Mouse (Mus musculus) heart, embryonic 12.5 days (tissue): ENCODE results near the gene Larp1b. TPM values are rescaled to one million over a fixed set of nuclear protein-coding genes. Genes with fewer than 3 reads are reported as not detected.

Source experiments
- ATAC-seq: fragments of 200-750 bp; cut with Nextera tagmentation; 2 replicates; pipeline ENCODE4 v1.8.0; 2017; ENCODE audit warnings: moderate TSS enrichment, moderate library complexity; ENCODE audit not compliant: insufficient number of reproducible peaks, low FRiP score
- H3K27ac ChIP-seq: fragments of 300-500 bp; sonication (generic); 2 replicates; pipeline ENCODE4 v1.5.1; 2016; ENCODE audit warnings: mild to moderate bottlenecking, moderate library complexity; ENCODE audit not compliant: poor library complexity, severe bottlenecking
- H3K27me3 ChIP-seq: fragments of 300-500 bp; sonication (generic); replicated peaks from 2 replicates; pipeline ENCODE4 v1.6.1; 2016; ENCODE audit warnings: mild to moderate bottlenecking, moderate library complexity
- H3K36me3 ChIP-seq: fragments of 300-500 bp; sonication (generic); 2 replicates; pipeline ENCODE4 v1.6.1; 2016; ENCODE audit warnings: mild to moderate bottlenecking, moderate library complexity
- H3K4me1 ChIP-seq: fragments of 300-500 bp; sonication (generic); replicated peaks from 2 replicates; pipeline ENCODE4 v1.6.1; 2016; ENCODE audit warnings: mild to moderate bottlenecking
- H3K4me2 ChIP-seq: fragments of 300-500 bp; sonication (generic); 2 replicates; pipeline ENCODE4 v1.6.1; 2016; ENCODE audit warnings: mild to moderate bottlenecking, moderate library complexity
- H3K4me3 ChIP-seq: fragments of 300-500 bp; sonication (generic); 2 replicates; pipeline ENCODE4 v1.5.1; 2016; ENCODE audit warnings: mild to moderate bottlenecking
- H3K9ac ChIP-seq: fragments of 300-500 bp; sonication (generic); 2 replicates; pipeline ENCODE4 v1.6.1; 2016; ENCODE audit warnings: mild to moderate bottlenecking, moderate library complexity
- H3K9me3 ChIP-seq: fragments of 300-500 bp; sonication (generic); replicated peaks from 2 replicates; pipeline ENCODE4 v1.6.1; 2016; ENCODE audit warnings: mild to moderate bottlenecking, moderate library complexity
- whole genome bisulfite sequencing: fragments of 180-500 bp; shearing (Covaris S2); methylation state at CpG from one replicate; pipeline ENCODE4 v1.1.7; 2016; 5-methylcytosine and 5-hydroxymethylcytosine counted together
- polyA plus RNA-seq: library from polyadenylated mRNA; unstranded; fragments of >200 nt; fragmentation: Nextera tagmentation; extraction: Ambion mirVana; gene quantifications from 2 replicates; pipeline ENCODE4 v1.2.1, GENCODE M21; 2016

The Larp1b gene
- polyA plus RNA-seq, 1 experiment from 2014 or later: 10.6 TPM

GRCm38 (mm10) chr3:41021980-41022379 is 72.4 kb downstream of the Larp1b start:
- H3K4me1 ChIP-seq: no peaks in the 10 kb centered on the region
- no peaks in the 10 kb centered on the region for H3K36me3 ChIP-seq
- WGBS: 67% methylated on average over 6 of the region's 6 CpGs
- H3K9ac ChIP-seq: no peak overlapping the region
- ATAC-seq: no peak
- no peaks in the 10 kb centered on the region for H3K27me3 ChIP-seq
- H3K9me3 ChIP-seq: no peaks in the 10 kb centered on the region
- no peak overlapping the region for H3K27ac ChIP-seq
- H3K4me3 ChIP-seq: no peak overlapping the region
- no peak overlapping the region for H3K4me2 ChIP-seq

GRCm38 (mm10) chr3:41030705-41031104 is 81.1 kb downstream of the Larp1b start:
- 82% methylated on average over 1 of the region's 1 CpGs for WGBS

DNA sequence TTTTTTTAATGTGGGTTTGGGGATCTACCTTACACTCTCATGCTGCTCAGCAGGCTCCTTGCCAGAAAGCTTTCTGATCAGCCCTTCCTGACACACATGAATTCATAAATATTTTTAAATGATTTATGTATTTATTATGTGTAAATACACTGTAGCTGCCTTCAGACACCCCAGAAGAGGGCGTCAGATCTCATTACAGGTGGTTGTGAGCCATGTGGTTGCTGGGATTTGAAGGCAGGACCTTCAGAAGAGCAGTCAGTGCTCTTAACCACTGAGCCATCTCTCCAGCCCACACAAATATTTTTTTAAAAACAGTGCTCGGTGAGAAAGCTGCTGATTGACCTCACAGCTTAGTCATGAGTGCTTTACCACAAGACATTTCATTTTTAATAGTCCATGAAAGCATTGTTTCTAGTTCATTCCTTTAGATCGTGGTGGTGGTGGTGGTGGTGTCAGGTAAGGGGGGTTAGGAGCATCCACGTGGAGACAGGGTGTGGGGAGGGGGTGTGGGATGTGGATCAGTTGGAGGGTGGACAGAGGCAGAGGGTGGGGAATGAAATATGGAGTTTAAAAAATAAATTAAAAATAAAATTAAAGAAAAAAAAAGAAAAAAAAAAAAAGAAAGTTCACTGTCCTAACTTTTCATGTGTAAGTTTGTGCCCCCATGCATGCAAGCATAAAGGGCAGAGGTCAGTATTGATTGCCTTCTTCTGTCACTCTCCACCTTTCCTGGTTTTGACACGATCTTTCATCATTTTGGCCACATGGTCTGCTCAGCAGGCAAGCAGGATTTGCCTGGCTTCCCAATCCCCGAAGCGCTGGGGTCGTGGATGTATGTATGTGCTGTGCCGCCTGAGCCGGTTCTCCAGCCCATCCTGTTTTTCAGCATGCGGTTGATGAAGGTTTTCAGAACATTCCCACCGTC is 81.9 kb downstream of the Larp1b start:
- H3K4me3 ChIP-seq: no peak overlapping the region
- no peaks in the 10 kb centered on the region for H3K4me1 ChIP-seq
- H3K9ac ChIP-seq: no peak overlapping the region
- H3K4me2 ChIP-seq: no peak overlapping the region
- no peaks in the 10 kb centered on the region for H3K36me3 ChIP-seq
- H3K27ac ChIP-seq: no peak overlapping the region
- no peaks in the 10 kb centered on the region for H3K9me3 ChIP-seq
- no peaks in the 10 kb centered on the region for H3K27me3 ChIP-seq
- ATAC-seq: no peak
- 81% methylated on average over 12 of the region's 12 CpGs for WGBS

More at GRCm38 (mm10) chr3:41030705-41031104, 81.1 kb downstream of the Larp1b start:
- no peak overlapping the region for H3K9ac ChIP-seq
- H3K27ac ChIP-seq: no peak overlapping the region
- no peak overlapping the region for H3K4me2 ChIP-seq
- H3K9me3 ChIP-seq: no peaks in the 10 kb centered on the region
- H3K36me3 ChIP-seq: no peaks in the 10 kb centered on the region
- H3K27me3 ChIP-seq: no peaks in the 10 kb centered on the region
- no peaks in the 10 kb centered on the region for H3K4me1 ChIP-seq
- no peak overlapping the region for H3K4me3 ChIP-seq
- ATAC-seq: no peak

DNA sequence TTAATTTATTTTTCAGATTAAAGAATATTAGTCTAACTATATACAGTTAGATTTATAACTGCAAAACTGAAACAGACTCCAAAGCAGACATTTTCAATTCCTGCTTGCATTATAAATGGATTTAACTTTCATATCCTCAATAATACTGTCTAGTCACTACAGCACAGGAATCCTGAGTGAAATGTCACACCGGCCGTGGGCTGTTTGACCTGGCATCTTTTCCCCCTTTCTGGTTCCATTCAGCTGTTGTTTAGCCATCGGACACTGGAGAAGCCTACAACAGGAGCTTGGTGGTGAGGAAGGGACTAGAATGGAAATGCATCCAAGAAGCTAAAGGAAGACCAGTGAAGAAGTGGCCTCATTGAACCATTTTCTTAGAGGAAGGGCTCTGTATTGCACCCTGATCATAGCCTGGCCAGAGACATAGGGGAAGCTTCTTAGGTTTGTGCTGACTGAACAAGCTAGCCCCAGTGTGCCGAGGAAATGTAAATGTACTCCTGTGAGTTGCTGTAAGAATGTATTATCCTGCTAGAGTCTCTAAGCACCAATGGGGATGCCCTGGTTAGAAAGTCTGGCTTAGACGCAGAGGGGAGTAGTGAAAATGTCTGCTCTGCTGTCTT is 88.8 kb downstream of the Larp1b start:
- H3K4me2 ChIP-seq: no peak overlapping the region
- H3K4me1 ChIP-seq: peaks cover under 1% of the 10 kb centered on the region; the same call in 1 of the 2 replicates
- no peak overlapping the region for H3K27ac ChIP-seq
- no peak for ATAC-seq
- H3K27me3 ChIP-seq: no peaks in the 10 kb centered on the region
- H3K9ac ChIP-seq: no peak overlapping the region
- H3K4me3 ChIP-seq: no peak overlapping the region
- H3K36me3 ChIP-seq: no peaks in the 10 kb centered on the region
- H3K9me3 ChIP-seq: no peaks in the 10 kb centered on the region
- 73% methylated on average over 5 of the region's 5 CpGs for WGBS

- ATAC-seq: no peak
- Histone ChIP-seq H3K4me3 (no peak overlapping the region), H3K4me1 (peaks cover 13% of the 10 kb centered on the region), H3K27ac (no peak overlapping the region), H3K9ac (no peak overlapping the region), H3K4me2 (no peak overlapping the region), H3K27me3 (no peaks in the 10 kb centered on the region), H3K36me3 (no peaks in the 10 kb centered on the region), H3K9me3 (no peaks in the 10 kb centered on the region)
- 70% methylated on average over 5 of the region's 5 CpGs for WGBS
Observed at GRCm38 (mm10) chr3:41041241-41041640, 91.6 kb downstream of the Larp1b start.

DNA sequence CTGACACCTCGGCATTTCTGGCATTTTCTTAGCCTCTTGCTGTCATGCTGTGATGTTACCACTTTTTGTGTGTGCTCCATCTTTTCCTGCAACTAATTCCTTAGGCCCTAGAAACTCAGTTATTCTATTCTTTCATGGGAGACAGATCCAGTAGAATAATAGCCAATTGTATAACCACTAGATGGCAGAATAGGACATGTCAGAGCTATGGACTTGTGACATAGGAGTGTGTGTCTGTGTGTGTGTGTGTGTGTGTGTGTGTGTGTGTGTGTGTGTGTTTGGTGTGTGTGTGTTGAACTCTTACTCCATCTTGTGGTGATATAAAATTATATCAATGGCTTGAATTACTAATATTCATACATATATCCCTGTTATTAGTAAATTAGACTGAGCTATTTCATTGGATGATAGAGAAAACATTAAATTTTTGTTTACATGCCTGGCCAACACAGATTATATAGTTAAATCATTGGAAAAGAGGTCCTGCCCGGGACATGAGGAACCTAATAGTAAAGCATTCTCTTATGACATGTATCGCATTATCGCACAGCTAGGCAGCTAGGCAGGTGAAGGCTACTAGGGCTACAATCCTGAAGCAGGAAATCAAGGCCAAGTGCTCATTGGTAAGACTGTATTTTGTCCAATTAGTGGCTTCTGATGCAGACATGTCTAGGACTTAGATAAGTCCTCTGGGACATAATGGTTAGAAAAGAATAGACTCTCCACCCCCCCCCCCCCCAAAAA is 92.7 kb downstream of the Larp1b start:
- H3K36me3 ChIP-seq: no peaks in the 10 kb centered on the region
- H3K9ac ChIP-seq: no peak overlapping the region
- whole genome bisulfite sequencing: 77% methylated on average over 4 of the region's 4 CpGs
- no peaks in the 10 kb centered on the region for H3K27me3 ChIP-seq
- H3K27ac ChIP-seq: no peak overlapping the region
- peaks cover 13% of the 10 kb centered on the region for H3K4me1 ChIP-seq
- no peak overlapping the region for H3K4me2 ChIP-seq
- ATAC-seq: no peak
- H3K4me3 ChIP-seq: no peak overlapping the region
- H3K9me3 ChIP-seq: no peaks in the 10 kb centered on the region

GRCm38 (mm10) chr3:41043756-41044354 is 94.2 kb downstream of the Larp1b start:
- no peak overlapping the region for H3K4me3 ChIP-seq
- peaks cover 13% of the 10 kb centered on the region for H3K4me1 ChIP-seq
- no peaks in the 10 kb centered on the region for H3K36me3 ChIP-seq
- no peaks in the 10 kb centered on the region for H3K9me3 ChIP-seq
- 30% methylated on average over 11 of the region's 11 CpGs for WGBS
- no peaks in the 10 kb centered on the region for H3K27me3 ChIP-seq
- no peak overlapping the region for H3K27ac ChIP-seq
- peak overlapping the region; percentile 13; the same call in 1 of the 2 replicates for H3K9ac ChIP-seq
- peak overlapping the region; percentile 15 for H3K4me2 ChIP-seq
- ATAC-seq: peak; percentile 39; the same call in 1 of the 2 replicates

DNA sequence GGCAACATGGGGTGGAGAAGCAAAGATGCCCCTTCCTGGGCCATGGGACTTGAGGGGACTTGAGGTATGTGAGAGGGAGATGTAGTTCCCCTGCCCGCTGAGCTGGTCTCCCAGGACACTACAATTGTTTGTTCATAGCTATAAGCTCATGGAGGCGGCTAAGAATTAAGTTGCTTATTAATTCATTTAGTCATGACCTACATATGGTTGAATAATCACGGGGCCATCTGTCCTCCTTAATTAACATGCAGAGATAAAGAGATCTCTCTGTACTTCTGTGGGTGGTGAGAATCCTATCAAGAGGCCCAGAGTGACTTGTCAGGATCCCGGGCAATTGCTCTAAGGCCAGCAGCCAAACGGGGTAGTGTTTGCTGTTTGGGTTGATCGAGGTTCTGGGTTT is 98.2 kb downstream of the Larp1b start:
- no peaks in the 10 kb centered on the region for H3K9me3 ChIP-seq
- ATAC-seq: no peak
- no peak overlapping the region for H3K27ac ChIP-seq

GRCm38 (mm10) chr3:41053334-41053733 is 103.7 kb downstream of the Larp1b start:
- Histone ChIP-seq H3K4me3 (no peak overlapping the region), H3K27ac (no peak overlapping the region), H3K9me3 (no peaks in the 10 kb centered on the region), H3K36me3 (no peaks in the 10 kb centered on the region), H3K4me1 (0 out of 2 replicates have a peak, but pooled peaks cover 1% of the 10 kb centered on the region), H3K4me2 (no peak overlapping the region), H3K27me3 (no peaks in the 10 kb centered on the region), H3K9ac (no peak overlapping the region)
- ATAC-seq: no peak
- WGBS: 79% methylated on average over 3 of the region's 3 CpGs

More for the DNA sequence above, 98.2 kb downstream of the Larp1b start:
- Histone ChIP-seq H3K27me3 (no peaks in the 10 kb centered on the region), H3K4me1 (peaks cover 13% of the 10 kb centered on the region), H3K36me3 (no peaks in the 10 kb centered on the region), H3K4me2 (no peak overlapping the region), H3K4me3 (no peak overlapping the region), H3K9ac (no peak overlapping the region)
- WGBS: 80% methylated on average over 6 of the region's 6 CpGs

- no peak for ATAC-seq
- WGBS: 74% methylated on average over 2 of the region's 2 CpGs
Observed at GRCm38 (mm10) chr3:41058395-41058794, 108.8 kb downstream of the Larp1b start.

More at GRCm38 (mm10) chr3:41058395-41058794, 108.8 kb downstream of the Larp1b start:
- Histone ChIP-seq H3K9me3 (no peaks in the 10 kb centered on the region), H3K36me3 (peaks cover 4% of the 10 kb centered on the region; the same call in 1 of the 2 replicates), H3K9ac (no peak overlapping the region), H3K27ac (no peak overlapping the region), H3K4me3 (no peak overlapping the region), H3K27me3 (no peaks in the 10 kb centered on the region), H3K4me2 (no peak overlapping the region), H3K4me1 (0 out of 2 replicates have a peak, but pooled peaks cover 4% of the 10 kb centered on the region)
